Mouse (Mus musculus): ENCODE measurements around the gene Cacna2d1. TPM values are rescaled to one million over a fixed set of nuclear protein-coding genes. Genes with fewer than 3 reads are reported as not detected.

Cacna2d1 gene
- polyA plus RNA-seq, 1 experiment from 2014 or later, result 11.0 TPM

DNA sequence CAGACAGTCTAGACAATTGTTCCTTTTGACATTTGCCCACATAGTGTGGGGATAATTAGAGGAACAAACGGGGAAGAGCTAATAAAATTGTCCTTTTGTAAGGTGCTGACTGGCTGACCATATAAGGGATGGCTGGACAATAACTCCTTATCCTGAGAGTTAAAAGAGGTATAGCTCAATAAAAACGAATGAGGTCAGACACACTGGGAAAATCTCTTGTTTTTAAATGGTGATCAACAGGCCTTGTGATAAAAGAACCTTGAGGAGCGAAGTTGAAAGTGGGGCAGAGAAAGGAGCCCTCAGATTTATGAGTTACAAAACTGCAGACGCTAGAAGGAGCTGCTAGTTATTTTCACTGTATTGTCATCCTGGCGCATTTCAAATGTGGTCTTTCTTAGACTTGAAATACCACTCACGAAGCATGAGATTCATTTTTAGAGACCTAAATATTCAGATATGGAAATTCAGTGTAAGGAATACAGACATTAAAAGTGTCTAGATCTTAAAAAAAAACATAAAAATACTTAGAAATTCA lies 6.8 kb downstream of the Cacna2d1 start:
- no peak overlapping the region for H3K27ac ChIP-seq
- H3K27me3 ChIP-seq, result no peaks in the 10 kb centered on the region
- H3K4me1 ChIP-seq, result no peaks in the 10 kb centered on the region
- no peaks in the 10 kb centered on the region for H3K36me3 ChIP-seq
- H3K4me2 ChIP-seq, result no peak overlapping the region
- WGBS, result 62% methylated on average over 6 of the region's 6 CpGs
- ATAC-seq (ENCODE audit: borderline replicate concordance, extremely low read depth, low FRiP score, low TSS enrichment), result no peak
- H3K9ac ChIP-seq, result no peak overlapping the region
- H3K4me3 ChIP-seq, result no peak overlapping the region
- H3K9me3 ChIP-seq, result no peaks in the 10 kb centered on the region

DNA sequence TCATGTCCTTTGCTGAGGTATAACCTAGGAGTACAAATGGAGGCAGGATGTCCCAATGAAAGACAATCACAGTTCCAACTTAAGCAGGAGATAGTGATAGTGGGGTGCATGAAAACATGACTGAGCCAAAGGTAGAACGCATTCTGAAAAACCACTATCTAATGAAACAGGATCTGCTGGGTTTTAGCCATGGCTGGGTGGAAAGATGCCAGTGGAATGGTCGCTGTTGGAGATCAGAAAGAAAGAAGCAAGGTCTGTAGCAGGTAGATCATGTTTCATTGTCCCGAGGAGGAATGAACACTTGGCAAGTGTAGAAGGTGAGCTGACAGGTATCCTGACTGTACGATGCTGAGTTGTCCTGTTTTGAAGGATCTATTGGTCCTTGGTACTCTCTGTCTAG lies 7.6 kb downstream of the Cacna2d1 start:
- no peaks in the 10 kb centered on the region for H3K4me1 ChIP-seq
- WGBS, result 56% methylated on average over 4 of the region's 4 CpGs
- H3K36me3 ChIP-seq, result no peaks in the 10 kb centered on the region
- H3K9ac ChIP-seq, result no peak overlapping the region
- H3K4me3 ChIP-seq, result no peak overlapping the region
- H3K27me3 ChIP-seq, result no peaks in the 10 kb centered on the region
- no peak for ATAC-seq (ENCODE audit: borderline replicate concordance, extremely low read depth, low FRiP score, low TSS enrichment)
- no peak overlapping the region for H3K27ac ChIP-seq
- H3K9me3 ChIP-seq, result no peaks in the 10 kb centered on the region
- H3K4me2 ChIP-seq, result no peak overlapping the region

DNA sequence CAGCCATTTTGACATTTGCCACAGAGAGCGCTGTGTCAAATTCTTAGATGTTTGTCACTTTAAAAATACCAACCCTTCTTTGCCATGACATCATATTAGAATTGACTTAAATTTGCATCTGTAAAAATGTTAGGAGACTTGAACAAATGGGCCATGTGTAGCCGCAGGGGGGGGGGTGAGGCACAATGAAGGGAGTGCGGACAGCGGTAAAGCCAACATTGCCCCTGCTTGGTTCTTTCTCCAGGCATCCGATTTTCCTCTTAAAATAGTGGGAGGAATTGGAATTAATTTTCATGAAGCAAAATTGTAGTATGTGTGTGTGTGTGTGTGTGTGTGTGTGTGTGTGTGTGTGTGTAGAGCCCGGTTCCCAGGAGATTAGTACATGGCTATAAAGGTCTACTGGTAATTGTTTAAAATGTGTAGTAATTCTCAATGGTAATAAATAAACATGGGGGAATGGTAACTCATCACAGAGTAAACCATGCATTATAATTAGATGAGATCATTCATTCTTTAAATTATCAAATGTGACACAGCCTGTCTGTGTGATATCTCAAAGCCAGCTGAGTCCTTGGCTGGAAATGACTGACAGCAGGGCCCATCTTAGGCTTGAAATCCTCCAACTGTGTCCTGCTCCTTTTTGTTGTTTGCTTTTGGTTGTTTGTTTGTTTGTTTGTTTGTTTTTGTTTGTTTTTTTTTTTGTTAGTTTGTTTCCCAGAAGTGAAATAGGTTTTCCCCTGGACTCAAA lies 14.0 kb downstream of the Cacna2d1 start:
- Histone ChIP-seq H3K4me3 (no peak overlapping the region), H3K9me3 (no peaks in the 10 kb centered on the region), H3K27me3 (no peaks in the 10 kb centered on the region), H3K9ac (no peak overlapping the region), H3K4me2 (no peak overlapping the region), H3K4me1 (no peaks in the 10 kb centered on the region), H3K27ac (no peak overlapping the region), H3K36me3 (no peaks in the 10 kb centered on the region)
- WGBS, result 92% methylated on average over 6 of the region's 6 CpGs
- ATAC-seq (ENCODE audit: borderline replicate concordance, extremely low read depth, low FRiP score, low TSS enrichment), result no peak

DNA sequence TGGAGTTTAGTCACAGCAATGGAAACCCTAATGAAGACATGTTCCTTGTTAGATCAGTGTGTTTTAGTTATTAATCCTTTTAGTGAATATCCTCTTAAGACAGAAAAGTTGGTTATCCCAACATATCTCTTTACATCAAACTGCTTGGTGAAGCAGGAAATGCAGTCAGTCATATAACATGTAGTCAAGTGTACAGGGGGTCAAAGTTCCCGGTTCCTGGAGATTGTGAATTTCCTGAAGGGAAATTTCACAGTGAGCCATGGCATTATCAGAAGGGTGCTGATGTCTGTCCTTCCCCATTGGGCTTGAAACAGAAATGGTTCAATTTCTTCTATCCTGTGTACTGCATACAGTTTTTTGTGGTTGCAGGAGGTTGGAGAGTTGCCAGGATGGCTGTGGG lies 25.3 kb downstream of the Cacna2d1 start:
- H3K9me3 ChIP-seq, result no peaks in the 10 kb centered on the region
- no peak overlapping the region for H3K4me3 ChIP-seq
- no peak overlapping the region for H3K9ac ChIP-seq
- ATAC-seq (ENCODE audit: borderline replicate concordance, extremely low read depth, low FRiP score, low TSS enrichment), result no peak
- WGBS, result 63% methylated on average over 1 of the region's 1 CpGs
- H3K27ac ChIP-seq, result no peak overlapping the region
- no peaks in the 10 kb centered on the region for H3K4me1 ChIP-seq
- H3K27me3 ChIP-seq, result no peaks in the 10 kb centered on the region
- H3K36me3 ChIP-seq, result no peaks in the 10 kb centered on the region
- H3K4me2 ChIP-seq, result no peak overlapping the region

DNA sequence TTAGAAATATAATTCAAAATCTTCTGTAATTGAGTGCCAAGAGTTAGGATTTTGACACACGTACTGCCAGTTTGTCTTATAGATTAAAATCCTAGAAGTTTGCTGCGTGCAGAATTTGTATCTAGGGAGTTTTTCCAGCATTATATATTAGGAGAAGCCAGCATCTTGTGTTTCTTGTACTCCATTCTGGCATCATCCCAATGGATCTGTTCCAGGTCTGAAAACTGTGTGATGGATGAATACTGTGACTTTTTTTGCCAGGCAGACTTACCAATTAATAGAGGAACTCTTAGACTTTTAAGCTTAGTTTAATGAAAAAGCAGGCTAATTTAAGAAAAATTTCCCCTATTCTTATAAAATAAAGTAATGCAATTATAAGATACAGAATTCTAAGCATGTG lies 27.4 kb downstream of the Cacna2d1 start:
- Histone ChIP-seq H3K9me3 (no peaks in the 10 kb centered on the region), H3K9ac (no peak overlapping the region), H3K4me2 (no peak overlapping the region), H3K27me3 (no peaks in the 10 kb centered on the region), H3K4me3 (no peak overlapping the region), H3K4me1 (no peaks in the 10 kb centered on the region), H3K36me3 (no peaks in the 10 kb centered on the region), H3K27ac (no peak overlapping the region)
- 40% methylated on average over 2 of the region's 2 CpGs for WGBS
- ATAC-seq (ENCODE audit: borderline replicate concordance, extremely low read depth, low FRiP score, low TSS enrichment), result no peak

DNA sequence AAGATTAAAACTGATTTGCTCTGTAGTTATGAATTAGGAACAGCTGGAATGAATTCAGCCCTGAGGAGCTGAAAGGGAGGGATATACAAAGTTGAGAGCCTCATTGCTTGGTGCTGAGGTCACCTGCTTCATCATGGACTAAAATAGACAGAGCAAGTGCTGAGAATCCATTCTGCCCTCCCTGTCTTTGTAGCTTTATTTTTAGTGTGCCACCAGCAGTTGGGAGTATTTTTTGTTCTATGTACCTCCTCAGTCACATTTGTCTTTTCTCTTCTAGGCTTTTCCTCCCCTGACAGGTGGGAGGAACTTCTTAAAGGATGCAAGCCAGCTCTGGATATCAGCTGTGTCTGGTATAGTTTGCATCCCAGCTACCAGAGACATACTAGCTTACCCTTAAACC lies 32.4 kb downstream of the Cacna2d1 start:
- no peak overlapping the region for H3K4me2 ChIP-seq
- no peak for ATAC-seq (ENCODE audit: borderline replicate concordance, extremely low read depth, low FRiP score, low TSS enrichment)
- no peak overlapping the region for H3K4me3 ChIP-seq
- no peaks in the 10 kb centered on the region for H3K27me3 ChIP-seq
- no peaks in the 10 kb centered on the region for H3K9me3 ChIP-seq
- no peak overlapping the region for H3K27ac ChIP-seq
- H3K36me3 ChIP-seq, result no peaks in the 10 kb centered on the region
- H3K9ac ChIP-seq, result no peak overlapping the region
- no peaks in the 10 kb centered on the region for H3K4me1 ChIP-seq

DNA sequence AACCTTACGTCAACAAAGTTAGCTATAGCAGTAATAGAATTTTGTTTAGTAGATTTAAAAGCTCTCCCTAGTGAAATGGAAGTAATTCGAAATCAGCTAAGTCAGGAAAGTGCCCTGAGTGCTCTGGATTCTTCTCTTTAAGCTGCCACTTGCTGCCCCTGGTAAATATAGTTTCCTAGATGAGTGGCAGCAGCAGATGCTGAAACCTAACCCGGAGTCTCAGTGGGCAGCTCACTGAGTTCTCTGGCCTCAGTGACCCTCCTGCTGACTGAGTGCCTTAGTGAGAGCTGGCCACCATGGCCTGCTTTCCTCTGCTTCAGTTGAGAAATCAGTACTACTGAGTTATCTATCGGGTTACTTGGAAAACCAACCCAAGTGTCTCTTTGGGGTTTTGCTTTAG lies 37.3 kb downstream of the Cacna2d1 start:
- Histone ChIP-seq H3K36me3 (no peaks in the 10 kb centered on the region), H3K27ac (no peak overlapping the region), H3K4me1 (no peaks in the 10 kb centered on the region), H3K4me3 (no peak overlapping the region), H3K9ac (no peak overlapping the region), H3K4me2 (no peak overlapping the region), H3K27me3 (no peaks in the 10 kb centered on the region), H3K9me3 (no peaks in the 10 kb centered on the region)
- no peak for ATAC-seq (ENCODE audit: borderline replicate concordance, extremely low read depth, low FRiP score, low TSS enrichment)
- WGBS, result 84% methylated on average over 4 of the region's 4 CpGs

DNA sequence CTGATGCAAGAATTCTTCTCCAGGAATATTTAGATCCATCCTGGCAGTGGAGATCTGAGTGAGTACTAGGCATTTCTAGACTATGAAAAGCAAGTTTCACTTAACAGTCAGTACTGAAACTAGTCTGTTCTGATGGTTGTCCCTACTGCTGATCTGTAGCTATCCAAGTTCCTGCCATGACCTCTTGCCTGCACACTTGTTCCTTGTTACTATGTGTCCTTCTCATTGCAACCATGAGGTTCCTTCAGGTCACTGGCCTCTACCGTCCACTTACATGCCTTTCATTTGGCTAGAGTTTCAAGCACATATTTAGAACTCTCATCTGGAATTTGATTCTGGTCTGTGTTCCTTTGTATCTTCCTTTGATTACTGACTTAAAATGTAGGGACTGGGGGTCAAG lies 37.9 kb downstream of the Cacna2d1 start:
- no peak for ATAC-seq (ENCODE audit: borderline replicate concordance, extremely low read depth, low FRiP score, low TSS enrichment)
- Histone ChIP-seq H3K27ac (no peak overlapping the region), H3K27me3 (no peaks in the 10 kb centered on the region), H3K9ac (no peak overlapping the region), H3K4me1 (no peaks in the 10 kb centered on the region), H3K9me3 (no peaks in the 10 kb centered on the region), H3K4me3 (no peak overlapping the region), H3K4me2 (no peak overlapping the region), H3K36me3 (no peaks in the 10 kb centered on the region)
- 62% methylated on average over 1 of the region's 1 CpGs for WGBS

DNA sequence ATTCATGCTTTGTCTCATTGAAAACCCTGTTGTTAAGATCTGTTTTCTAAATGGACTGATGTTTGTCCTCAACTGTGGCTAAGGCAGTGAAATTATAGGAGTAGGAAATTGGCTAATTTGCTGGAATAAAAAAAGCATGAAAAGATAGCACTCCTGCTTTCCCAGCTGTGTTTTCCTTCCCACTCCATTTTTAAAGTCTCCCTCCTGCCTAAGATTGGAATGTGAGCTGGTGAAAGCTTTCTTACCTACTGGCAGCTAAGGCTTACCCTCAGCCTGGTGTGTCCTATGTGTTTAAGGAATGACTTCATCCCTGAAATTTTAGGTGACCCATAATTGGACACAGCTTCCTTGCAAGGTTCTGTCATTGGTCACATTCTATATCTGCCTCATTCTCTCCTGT lies 40.2 kb downstream of the Cacna2d1 start:
- no peak overlapping the region for H3K4me2 ChIP-seq
- no peak for ATAC-seq (ENCODE audit: borderline replicate concordance, extremely low read depth, low FRiP score, low TSS enrichment)

DNA sequence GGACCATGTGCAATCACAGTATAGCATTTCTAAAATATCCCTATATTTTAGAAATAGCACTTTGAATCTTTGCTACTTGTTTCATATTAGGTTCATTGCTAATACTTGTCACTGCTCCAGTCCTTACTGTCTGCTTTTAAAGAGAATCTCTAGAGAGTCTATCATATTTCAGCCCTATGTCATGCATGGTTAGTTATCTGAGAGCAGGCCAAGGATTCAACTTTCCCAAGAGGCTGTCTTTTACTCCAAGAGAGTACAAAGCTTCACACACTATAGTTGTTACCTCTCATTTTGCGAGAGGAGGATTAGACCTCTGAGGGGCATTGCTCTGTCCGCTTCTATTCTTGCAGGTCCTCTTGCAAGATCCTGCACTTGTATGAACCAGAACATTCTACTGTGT lies 44.7 kb downstream of the Cacna2d1 start:
- no peaks in the 10 kb centered on the region for H3K27me3 ChIP-seq
- H3K4me1 ChIP-seq, result no peaks in the 10 kb centered on the region
- no peak for ATAC-seq (ENCODE audit: borderline replicate concordance, extremely low read depth, low FRiP score, low TSS enrichment)
- no peak overlapping the region for H3K4me2 ChIP-seq
- H3K36me3 ChIP-seq, result no peaks in the 10 kb centered on the region
- no peak overlapping the region for H3K27ac ChIP-seq
- H3K9me3 ChIP-seq, result no peaks in the 10 kb centered on the region
- WGBS, result 90% methylated on average over 2 of the region's 2 CpGs
- no peak overlapping the region for H3K4me3 ChIP-seq
- H3K9ac ChIP-seq, result no peak overlapping the region

More for the DNA sequence above, 40.2 kb downstream of the Cacna2d1 start:
- H3K27me3 ChIP-seq, result no peaks in the 10 kb centered on the region
- H3K4me3 ChIP-seq, result no peak overlapping the region
- H3K36me3 ChIP-seq, result no peaks in the 10 kb centered on the region
- no peaks in the 10 kb centered on the region for H3K4me1 ChIP-seq
- H3K27ac ChIP-seq, result no peak overlapping the region
- H3K9ac ChIP-seq, result no peak overlapping the region
- no peaks in the 10 kb centered on the region for H3K9me3 ChIP-seq

DNA sequence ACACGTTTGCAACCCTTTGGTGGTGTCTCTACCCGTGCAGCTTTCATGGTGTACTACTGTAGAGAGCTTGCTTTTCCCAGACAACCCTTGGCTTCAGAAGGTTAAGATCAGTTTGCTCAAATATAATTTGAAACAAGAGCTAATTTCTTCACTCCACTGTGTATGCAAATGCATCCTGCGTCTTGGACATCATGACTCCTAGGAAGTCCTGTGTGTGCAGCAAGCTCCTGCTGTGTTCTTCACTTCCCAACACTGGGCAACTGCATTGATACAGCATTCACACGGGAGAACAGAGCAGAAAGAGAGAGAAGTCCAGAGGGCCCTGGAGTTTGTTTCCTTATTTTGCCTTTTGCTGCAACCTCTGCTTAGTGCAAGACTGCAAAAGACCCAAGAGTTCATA lies 48.1 kb downstream of the Cacna2d1 start:
- H3K4me2 ChIP-seq, result no peak overlapping the region
- H3K27ac ChIP-seq, result no peak overlapping the region
- no peak overlapping the region for H3K9ac ChIP-seq
- no peak overlapping the region for H3K4me3 ChIP-seq
- no peaks in the 10 kb centered on the region for H3K36me3 ChIP-seq
- no peaks in the 10 kb centered on the region for H3K27me3 ChIP-seq
- ATAC-seq (ENCODE audit: borderline replicate concordance, extremely low read depth, low FRiP score, low TSS enrichment), result no peak
- H3K4me1 ChIP-seq, result no peaks in the 10 kb centered on the region
- H3K9me3 ChIP-seq, result no peaks in the 10 kb centered on the region
- 50% methylated on average over 4 of the region's 4 CpGs for WGBS

DNA sequence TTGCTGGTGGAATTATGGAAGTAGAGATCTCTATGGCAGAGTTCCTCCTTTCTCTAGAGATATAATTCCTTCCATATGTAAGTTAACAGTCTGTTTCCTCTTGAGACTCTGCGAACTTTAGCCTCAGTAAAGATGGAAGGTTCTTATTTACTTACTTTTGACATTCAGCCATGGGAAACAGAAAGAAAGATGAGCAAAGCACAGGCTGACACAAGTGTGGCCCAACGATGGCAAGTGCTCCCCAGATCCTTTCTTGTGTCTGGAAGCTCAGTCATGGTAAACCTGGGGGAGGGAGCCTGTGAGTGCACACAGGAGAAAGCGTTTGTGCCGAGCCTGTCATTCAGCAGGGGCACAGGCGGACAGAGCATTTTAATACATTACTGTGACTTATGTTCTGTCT lies 48.9 kb downstream of the Cacna2d1 start:
- no peaks in the 10 kb centered on the region for H3K4me1 ChIP-seq
- WGBS, result 38% methylated on average over 5 of the region's 5 CpGs
- no peaks in the 10 kb centered on the region for H3K27me3 ChIP-seq
- no peaks in the 10 kb centered on the region for H3K36me3 ChIP-seq
- H3K9me3 ChIP-seq, result no peaks in the 10 kb centered on the region
- ATAC-seq (ENCODE audit: borderline replicate concordance, extremely low read depth, low FRiP score, low TSS enrichment), result no peak
- no peak overlapping the region for H3K27ac ChIP-seq
- no peak overlapping the region for H3K4me3 ChIP-seq
- no peak overlapping the region for H3K9ac ChIP-seq
- no peak overlapping the region for H3K4me2 ChIP-seq

All from lung, embryonic 15.5 days (tissue).